Mouse (Mus musculus): ENCODE measurements around the gene Pard3b. TPM values are rescaled to one million over a fixed set of nuclear protein-coding genes. Genes with fewer than 3 reads are reported as not detected.
A peak's percentile ranks its signal among the peaks of the same experiment; 100 is the strongest.

Pard3b gene
- polyA plus RNA-seq (2015; fragmentation: Nextera tagmentation; extraction: Ambion mirVana) = 12.3 and 13.5 TPM in 2 replicates

- peak within 1 kb of the TSS; percentile 95 for H3K4me3 ChIP-seq (ENCODE audit: low read length)
Observed at GRCm38 (mm10) chr1:61638347-61639111, at the start of gene Pard3b. Gene Pard3b, plus strand, starts transcription at chr1:61638824.

GRCm38 (mm10) chr1:61616176-61616575 lies 22.4 kb upstream of the Pard3b start:
- no peak overlapping the region for H3K27ac ChIP-seq (ENCODE audit: low read length)
- no peak overlapping the region for H3K9ac ChIP-seq (ENCODE audit: low read length)
- no peaks in the 10 kb centered on the region for H3K4me1 ChIP-seq (replicated peaks; ENCODE audit: control insufficient read depth, insufficient read depth, low read length)
- H3K27me3 ChIP-seq (ENCODE audit: control insufficient read depth, insufficient read depth, low read depth, low read length) = no peaks in the 10 kb centered on the region
- no peak for ATAC-seq (ENCODE audit: low read depth)
- no peak overlapping the region for H3K4me2 ChIP-seq (ENCODE audit: low read depth, low read length)
- H3K4me3 ChIP-seq (ENCODE audit: low read length) = no peak overlapping the region
- H3K9me3 ChIP-seq (ENCODE audit: control insufficient read depth, low read length) = no peaks in the 10 kb centered on the region
- H3K36me3 ChIP-seq (ENCODE audit: control insufficient read depth, insufficient read depth, low read length) = no peaks in the 10 kb centered on the region

More at GRCm38 (mm10) chr1:61638347-61639111, at the start of gene Pard3b:
- H3K27me3 ChIP-seq (ENCODE audit: control insufficient read depth, insufficient read depth, low read depth, low read length) = no peaks in the 10 kb centered on the region
- no peaks in the 10 kb centered on the region for H3K36me3 ChIP-seq (ENCODE audit: control insufficient read depth, insufficient read depth, low read length)
- H3K4me2 ChIP-seq (ENCODE audit: low read depth, low read length) = peak within 1 kb of the TSS; percentile 93
- H3K9ac ChIP-seq (ENCODE audit: low read length) = peak within 1 kb of the TSS; percentile 96
- peaks cover 8% of the 10 kb centered on the region; the same call in 1 of the 2 replicates for H3K4me1 ChIP-seq (replicated peaks; ENCODE audit: control insufficient read depth, insufficient read depth, low read length)
- peak; percentile 95 for ATAC-seq (ENCODE audit: low read depth)
- peak within 1 kb of the TSS; percentile 86 for H3K27ac ChIP-seq (ENCODE audit: low read length)
- WGBS = under 1% methylated on average over 57 of the region's 60 CpGs
- no peaks in the 10 kb centered on the region for H3K9me3 ChIP-seq (ENCODE audit: control insufficient read depth, low read length)

GRCm38 (mm10) chr1:61620651-61621050 lies 18.0 kb upstream of the Pard3b start:
- Histone ChIP-seq H3K9ac (ENCODE audit: low read length) (no peak overlapping the region), H3K4me1 (replicated peaks; ENCODE audit: control insufficient read depth, insufficient read depth, low read length) (no peaks in the 10 kb centered on the region), H3K9me3 (ENCODE audit: control insufficient read depth, low read length) (no peaks in the 10 kb centered on the region), H3K36me3 (ENCODE audit: control insufficient read depth, insufficient read depth, low read length) (no peaks in the 10 kb centered on the region), H3K4me2 (ENCODE audit: low read depth, low read length) (no peak overlapping the region), H3K27me3 (ENCODE audit: control insufficient read depth, insufficient read depth, low read depth, low read length) (no peaks in the 10 kb centered on the region), H3K4me3 (ENCODE audit: low read length) (no peak overlapping the region), H3K27ac (ENCODE audit: low read length) (no peak overlapping the region)
- WGBS = 74% methylated on average over 1 of the region's 1 CpGs
- no peak for ATAC-seq (ENCODE audit: low read depth)

GRCm38 (mm10) chr1:61629857-61630256 lies 8.8 kb upstream of the Pard3b start:
- Histone ChIP-seq H3K4me3 (ENCODE audit: low read length) (no peak overlapping the region), H3K27me3 (ENCODE audit: control insufficient read depth, insufficient read depth, low read depth, low read length) (no peaks in the 10 kb centered on the region), H3K27ac (ENCODE audit: low read length) (no peak overlapping the region), H3K9ac (ENCODE audit: low read length) (no peak overlapping the region), H3K9me3 (ENCODE audit: control insufficient read depth, low read length) (no peaks in the 10 kb centered on the region), H3K4me1 (replicated peaks; ENCODE audit: control insufficient read depth, insufficient read depth, low read length) (no peaks in the 10 kb centered on the region), H3K4me2 (ENCODE audit: low read depth, low read length) (no peak overlapping the region), H3K36me3 (ENCODE audit: control insufficient read depth, insufficient read depth, low read length) (no peaks in the 10 kb centered on the region)
- no peak for ATAC-seq (ENCODE audit: low read depth)
- WGBS = 64% methylated on average over 2 of the region's 2 CpGs

- H3K36me3 ChIP-seq (ENCODE audit: control insufficient read depth, insufficient read depth, low read length) = no peaks in the 10 kb centered on the region
- peaks cover 8% of the 10 kb centered on the region; the same call in 1 of the 2 replicates for H3K4me1 ChIP-seq (replicated peaks; ENCODE audit: control insufficient read depth, insufficient read depth, low read length)
- peak overlapping the region; percentile 95 for H3K4me3 ChIP-seq (ENCODE audit: low read length)
- H3K27ac ChIP-seq (ENCODE audit: low read length) = peak overlapping the region; percentile 86
- peak overlapping the region; percentile 93 for H3K4me2 ChIP-seq (ENCODE audit: low read depth, low read length)
- ATAC-seq (ENCODE audit: low read depth) = peak; percentile 63
- no peaks in the 10 kb centered on the region for H3K9me3 ChIP-seq (ENCODE audit: control insufficient read depth, low read length)
- H3K9ac ChIP-seq (ENCODE audit: low read length) = peak overlapping the region; percentile 96
- 3% methylated on average over 39 of the region's 40 CpGs for WGBS
- H3K27me3 ChIP-seq (ENCODE audit: control insufficient read depth, insufficient read depth, low read depth, low read length) = no peaks in the 10 kb centered on the region
Observed at GRCm38 (mm10) chr1:61639114-61640093, 780 bp downstream of the Pard3b start.

GRCm38 (mm10) chr1:61641880-61642279 lies 3.3 kb downstream of the Pard3b start:
- H3K9ac ChIP-seq (ENCODE audit: low read length) = no peak overlapping the region
- no peak overlapping the region for H3K27ac ChIP-seq (ENCODE audit: low read length)
- WGBS = 18% methylated on average over 4 of the region's 4 CpGs
- H3K36me3 ChIP-seq (ENCODE audit: control insufficient read depth, insufficient read depth, low read length) = no peaks in the 10 kb centered on the region
- H3K4me2 ChIP-seq (ENCODE audit: low read depth, low read length) = no peak overlapping the region
- H3K27me3 ChIP-seq (ENCODE audit: control insufficient read depth, insufficient read depth, low read depth, low read length) = no peaks in the 10 kb centered on the region
- no peak for ATAC-seq (ENCODE audit: low read depth)
- no peaks in the 10 kb centered on the region for H3K9me3 ChIP-seq (ENCODE audit: control insufficient read depth, low read length)
- H3K4me3 ChIP-seq (ENCODE audit: low read length) = no peak overlapping the region
- H3K4me1 ChIP-seq (replicated peaks; ENCODE audit: control insufficient read depth, insufficient read depth, low read length) = peaks cover 8% of the 10 kb centered on the region; the same call in 1 of the 2 replicates

- WGBS = 55% methylated on average over 3 of the region's 3 CpGs
Observed at GRCm38 (mm10) chr1:61645062-61645461, 6.4 kb downstream of the Pard3b start.

GRCm38 (mm10) chr1:61649964-61650363 lies 11.3 kb downstream of the Pard3b start:
- no peaks in the 10 kb centered on the region for H3K36me3 ChIP-seq (ENCODE audit: control insufficient read depth, insufficient read depth, low read length)
- H3K4me3 ChIP-seq (ENCODE audit: low read length) = no peak overlapping the region
- no peaks in the 10 kb centered on the region for H3K27me3 ChIP-seq (ENCODE audit: control insufficient read depth, insufficient read depth, low read depth, low read length)
- H3K9ac ChIP-seq (ENCODE audit: low read length) = no peak overlapping the region
- H3K9me3 ChIP-seq (ENCODE audit: control insufficient read depth, low read length) = no peaks in the 10 kb centered on the region
- H3K4me2 ChIP-seq (ENCODE audit: low read depth, low read length) = no peak overlapping the region
- no peak overlapping the region for H3K27ac ChIP-seq (ENCODE audit: low read length)
- ATAC-seq (ENCODE audit: low read depth) = no peak
- H3K4me1 ChIP-seq (replicated peaks; ENCODE audit: control insufficient read depth, insufficient read depth, low read length) = no peaks in the 10 kb centered on the region

More at GRCm38 (mm10) chr1:61645062-61645461, 6.4 kb downstream of the Pard3b start:
- no peaks in the 10 kb centered on the region for H3K36me3 ChIP-seq (ENCODE audit: control insufficient read depth, insufficient read depth, low read length)
- H3K4me2 ChIP-seq (ENCODE audit: low read depth, low read length) = no peak overlapping the region
- no peaks in the 10 kb centered on the region for H3K27me3 ChIP-seq (ENCODE audit: control insufficient read depth, insufficient read depth, low read depth, low read length)
- no peak overlapping the region for H3K4me3 ChIP-seq (ENCODE audit: low read length)
- H3K9me3 ChIP-seq (ENCODE audit: control insufficient read depth, low read length) = no peaks in the 10 kb centered on the region
- ATAC-seq (ENCODE audit: low read depth) = no peak
- peaks cover under 1% of the 10 kb centered on the region; the same call in 1 of the 2 replicates for H3K4me1 ChIP-seq (replicated peaks; ENCODE audit: control insufficient read depth, insufficient read depth, low read length)
- no peak overlapping the region for H3K27ac ChIP-seq (ENCODE audit: low read length)
- no peak overlapping the region for H3K9ac ChIP-seq (ENCODE audit: low read length)

All from lung, embryonic 16.5 days (tissue).